Mouse (Mus musculus) C2C12 (cell line): ENCODE results near the gene Rnf166.

Experiments
- CEBPB ChIP-seq: IDR thresholded peaks from one replicate; pipeline ENCODE4 v1.6.1; 2011; ENCODE audit warnings: low read depth, mild to moderate bottlenecking, control low read depth, moderate library complexity
- CTCF ChIP-seq: IDR thresholded peaks from one replicate; pipeline ENCODE4 v1.5.1; 2011; ENCODE audit not compliant: control insufficient read depth, insufficient read depth, insufficient read length
- MYOD1 ChIP-seq: IDR thresholded peaks from one replicate; pipeline ENCODE4 v1.6.1; 2011; ENCODE audit warnings: low read depth; ENCODE audit not compliant: control insufficient read depth, insufficient read length
- MYOG ChIP-seq: IDR thresholded peaks from one replicate; pipeline ENCODE4 v1.6.1; 2011; ENCODE audit not compliant: control insufficient read depth, insufficient read length; ENCODE audit errors: extremely low read depth
- USF1 ChIP-seq: IDR thresholded peaks from one replicate; pipeline ENCODE4 v1.6.1; 2011; ENCODE audit warnings: low read depth, mild to moderate bottlenecking, control low read depth, moderate library complexity

GRCm38 (mm10) chr8:122475580-122476320, at the start of gene Rnf166, which contains the start of gene Ctu2:
- no peak for TF ChIP-seq MYOG
- no peak for TF ChIP-seq USF1
- no peak for TF ChIP-seq CTCF
- TF ChIP-seq MYOD1: no peak
- TF ChIP-seq CEBPB: peak; percentile 51
